Mouse (Mus musculus): ENCODE data around the gene Gstm4. TPM values are rescaled to one million over a fixed set of nuclear protein-coding genes. Genes with fewer than 3 reads are reported as not detected.
"Not testable (repeated sequence)": the region's sequence is repeated elsewhere in the genome, so short reads cannot be mapped to it uniquely, and the experiment has no call there.

Gene Gstm4
- polyA plus RNA-seq, 1 experiment: 8.3 TPM

DNA sequence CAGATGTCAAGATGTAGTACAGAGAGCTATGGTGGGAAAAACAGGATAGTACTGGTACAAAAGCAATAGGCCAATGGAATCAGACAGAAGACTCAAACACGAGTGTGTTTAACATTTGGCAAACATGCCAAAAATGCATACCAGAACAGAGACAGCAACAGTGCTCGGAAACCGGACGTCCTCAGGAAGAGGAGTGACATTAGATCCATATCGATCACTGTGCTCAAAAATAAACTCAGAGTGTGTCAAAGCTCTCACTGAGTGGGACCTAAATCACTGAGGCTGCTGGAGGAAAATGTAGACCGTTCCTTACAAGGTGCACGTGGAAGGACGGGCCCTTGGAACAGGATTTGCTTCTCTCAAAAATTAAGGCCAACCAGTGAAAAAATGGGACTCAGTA, 42.7 kb downstream of the Gstm4 start:
- TF ChIP-seq CTCF (IDR thresholded peaks at IDR 0.05; ENCODE audit: control insufficient read depth, insufficient read depth, low read length) (no peak), POLR2A (IDR thresholded peaks at IDR 0.05; ENCODE audit: borderline replicate concordance, control insufficient read depth, low read depth, low read length) (no peak)
- Histone ChIP-seq H3K4me3 (replicated peaks; ENCODE audit: control insufficient read depth, low read depth, low read length) (no peak overlapping the region), H3K27ac (ENCODE audit: control insufficient read depth, insufficient read depth, low read depth, low read length, poor library complexity) (no peak overlapping the region), H3K4me1 (ENCODE audit: control insufficient read depth, insufficient read depth, low read length) (no peaks in the 10 kb centered on the region)
- WGBS: 65% methylated on average over 8 of the region's 8 CpGs

GRCm38 (mm10) chr3:107999491-107999890, 45.2 kb downstream of the Gstm4 start:
- WGBS: 77% methylated on average over 3 of the region's 3 CpGs
- no peak overlapping the region for H3K4me3 ChIP-seq (replicated peaks; ENCODE audit: control insufficient read depth, low read depth, low read length)
- H3K4me1 ChIP-seq (ENCODE audit: control insufficient read depth, insufficient read depth, low read length): no peaks in the 10 kb centered on the region
- TF ChIP-seq POLR2A (IDR thresholded peaks at IDR 0.05; ENCODE audit: borderline replicate concordance, control insufficient read depth, low read depth, low read length) (no peak), CTCF (IDR thresholded peaks at IDR 0.05; ENCODE audit: control insufficient read depth, insufficient read depth, low read length) (no peak)
- H3K27ac ChIP-seq (ENCODE audit: control insufficient read depth, insufficient read depth, low read depth, low read length, poor library complexity): no peak overlapping the region

GRCm38 (mm10) chr3:107998591-107998990, 46.1 kb downstream of the Gstm4 start:
- no peaks in the 10 kb centered on the region for H3K4me1 ChIP-seq (ENCODE audit: control insufficient read depth, insufficient read depth, low read length)
- WGBS: 78% methylated on average over 3 of the region's 3 CpGs
- no peak overlapping the region for H3K4me3 ChIP-seq (replicated peaks; ENCODE audit: control insufficient read depth, low read depth, low read length)
- H3K27ac ChIP-seq (ENCODE audit: control insufficient read depth, insufficient read depth, low read depth, low read length, poor library complexity): no peak overlapping the region
- TF ChIP-seq CTCF (IDR thresholded peaks at IDR 0.05; ENCODE audit: control insufficient read depth, insufficient read depth, low read length) (no peak), POLR2A (IDR thresholded peaks at IDR 0.05; ENCODE audit: borderline replicate concordance, control insufficient read depth, low read depth, low read length) (no peak)

DNA sequence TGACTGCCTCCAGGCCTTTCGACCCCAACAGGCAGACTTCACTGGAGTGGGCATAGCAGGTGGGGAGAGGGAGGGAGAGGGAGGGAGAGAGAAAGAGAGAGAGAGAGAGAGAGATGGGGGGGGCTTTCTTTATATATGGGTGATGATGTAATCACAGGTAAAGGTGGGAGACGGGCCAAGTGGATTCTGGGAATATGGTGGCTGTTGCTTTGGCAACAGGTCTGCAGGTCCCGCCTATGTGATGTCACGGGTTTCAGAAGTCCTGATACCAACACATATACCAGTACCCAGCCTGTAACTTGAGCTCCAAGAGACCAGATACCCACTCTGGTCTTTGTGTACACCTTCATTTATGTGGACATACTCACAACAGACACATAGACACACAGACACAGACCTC, 48.1 kb downstream of the Gstm4 start:
- 76% methylated on average over 4 of the region's 4 CpGs for WGBS
- H3K27ac ChIP-seq (ENCODE audit: control insufficient read depth, insufficient read depth, low read depth, low read length, poor library complexity): no peak overlapping the region

DNA sequence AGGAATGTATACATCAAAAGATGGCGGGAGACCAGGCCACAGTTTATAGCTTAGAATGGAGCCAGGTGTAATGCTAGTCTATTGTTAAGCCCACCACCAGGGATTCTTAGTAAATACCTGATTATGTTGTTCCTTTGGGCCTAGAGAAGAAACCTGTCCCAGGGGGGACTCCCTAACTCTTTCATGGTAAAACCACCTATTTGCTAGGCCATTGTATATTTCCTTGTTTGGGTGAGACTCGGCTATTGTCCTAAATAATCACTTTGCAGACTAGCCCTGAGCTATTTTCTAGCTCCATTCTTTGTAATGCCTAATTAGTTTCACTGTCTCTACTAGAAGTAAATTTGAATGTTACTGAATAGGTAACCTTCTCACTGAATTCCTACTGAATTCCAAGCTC, 48.7 kb downstream of the Gstm4 start:
- H3K27ac ChIP-seq (ENCODE audit: control insufficient read depth, insufficient read depth, low read depth, low read length, poor library complexity); H3K4me3 ChIP-seq (replicated peaks; ENCODE audit: control insufficient read depth, low read depth, low read length); H3K4me1 ChIP-seq (ENCODE audit: control insufficient read depth, insufficient read depth, low read length): not testable (repeated sequence)
- WGBS: 81% methylated on average over 2 of the region's 2 CpGs

More for the DNA sequence above, 48.1 kb downstream of the Gstm4 start:
- H3K4me3 ChIP-seq (replicated peaks; ENCODE audit: control insufficient read depth, low read depth, low read length): no peak overlapping the region
- TF ChIP-seq POLR2A (IDR thresholded peaks at IDR 0.05; ENCODE audit: borderline replicate concordance, control insufficient read depth, low read depth, low read length) (no peak), CTCF (IDR thresholded peaks at IDR 0.05; ENCODE audit: control insufficient read depth, insufficient read depth, low read length) (no peak)
- H3K4me1 ChIP-seq (ENCODE audit: control insufficient read depth, insufficient read depth, low read length): no peaks in the 10 kb centered on the region

Other genes starting within 250 kb of the Gstm4 start
- gene Eps8l3, start 167.7 kb downstream of the Gstm4 start, polyA plus RNA-seq (2011; ENCODE audit: insufficient read depth, insufficient read length, low replicate concordance, missing spikeins): not detected in 2 replicates
- gene Gstm5, start 149.1 kb downstream of the Gstm4 start, polyA plus RNA-seq (2011; ENCODE audit: insufficient read depth, insufficient read length, low replicate concordance, missing spikeins): 40.9 and 62.6 TPM in 2 replicates
- gene Gstm7, start 113.1 kb downstream of the Gstm4 start, polyA plus RNA-seq (2011; ENCODE audit: insufficient read depth, insufficient read length, low replicate concordance, missing spikeins): not detected in 2 replicates
- gene Gstm6, start 101.1 kb downstream of the Gstm4 start, polyA plus RNA-seq (2011; ENCODE audit: insufficient read depth, insufficient read length, low replicate concordance, missing spikeins): 1.8 TPM in 1 of 2 replicates, not detected in the other
- not detected in 2 replicates for gene Gstm3, start 75.6 kb downstream of the Gstm4 start, polyA plus RNA-seq (2011; ENCODE audit: insufficient read depth, insufficient read length, low replicate concordance, missing spikeins)
- gene Gstm2, start 58.4 kb downstream of the Gstm4 start, polyA plus RNA-seq (2011; ENCODE audit: insufficient read depth, insufficient read length, low replicate concordance, missing spikeins): 8.7 and 10.5 TPM in 2 replicates
- gene Gstm1, start 26.9 kb downstream of the Gstm4 start, polyA plus RNA-seq (2011; ENCODE audit: insufficient read depth, insufficient read length, low replicate concordance, missing spikeins): 63.6 and 69.5 TPM in 2 replicates
- gene Ampd2, start 41.8 kb upstream of the Gstm4 start, polyA plus RNA-seq (2011; ENCODE audit: insufficient read depth, insufficient read length, low replicate concordance, missing spikeins): 15.3 and 47.2 TPM in 2 replicates
- gene Gnat2, start 47.9 kb upstream of the Gstm4 start, polyA plus RNA-seq (2011; ENCODE audit: insufficient read depth, insufficient read length, low replicate concordance, missing spikeins): 1.0 TPM in 1 of 2 replicates, not detected in the other
- gene Gnai3, start 101.3 kb upstream of the Gstm4 start, polyA plus RNA-seq (2011; ENCODE audit: insufficient read depth, insufficient read length, low replicate concordance, missing spikeins): 11.7 and 27.5 TPM in 2 replicates
- gene Gpr61, start 110.0 kb upstream of the Gstm4 start, polyA plus RNA-seq (2011; ENCODE audit: insufficient read depth, insufficient read length, low replicate concordance, missing spikeins): not detected in 2 replicates
- 0.75 and 1.9 TPM in 2 replicates for gene Amigo1, start 141.4 kb upstream of the Gstm4 start, polyA plus RNA-seq (2011; ENCODE audit: insufficient read depth, insufficient read length, low replicate concordance, missing spikeins)
- 3.8 and 12.1 TPM in 2 replicates for gene Cyb561d1, start 156.3 kb upstream of the Gstm4 start, polyA plus RNA-seq (2011; ENCODE audit: insufficient read depth, insufficient read length, low replicate concordance, missing spikeins)
- 3.4 and 10.1 TPM in 2 replicates for gene Atxn7l2, start 166.0 kb upstream of the Gstm4 start, polyA plus RNA-seq (2011; ENCODE audit: insufficient read depth, insufficient read length, low replicate concordance, missing spikeins)
- gene Sypl2, start 181.8 kb upstream of the Gstm4 start, polyA plus RNA-seq (2011; ENCODE audit: insufficient read depth, insufficient read length, low replicate concordance, missing spikeins): 0.37 TPM in 1 of 2 replicates, not detected in the other
- gene Psma5, start 212.0 kb upstream of the Gstm4 start, polyA plus RNA-seq (2011; ENCODE audit: insufficient read depth, insufficient read length, low replicate concordance, missing spikeins): 37.3 and 60.9 TPM in 2 replicates
- gene Sort1, start 239.2 kb upstream of the Gstm4 start, polyA plus RNA-seq (2011; ENCODE audit: insufficient read depth, insufficient read length, low replicate concordance, missing spikeins): 8.2 and 15.6 TPM in 2 replicates